Mouse (Mus musculus): ENCODE data around the gene Gm17535.
"Not testable (repeated sequence)": the region's sequence is repeated elsewhere in the genome, so short reads cannot be mapped to it uniquely, and the experiment has no call there.

Gm17535 gene

GRCm38 (mm10) chr9:3024912-3025467 lies 9.4 kb upstream of the Gm17535 start, which contains the start of gene Gm10717:
TSS of gene Gm10717 (plus strand) at chr9:3025417.
- in situ Hi-C loops (cut with MboI, MseI), result not testable (repeated sequence)

GRCm38 (mm10) chr9:3025653-3026052 lies 8.7 kb upstream of the Gm17535 start:
- in situ Hi-C loops (cut with MboI, MseI), result not testable (repeated sequence)

GRCm38 (mm10) chr9:3026136-3026535 lies 8.3 kb upstream of the Gm17535 start:
- in situ Hi-C loops (cut with MboI, MseI), result not testable (repeated sequence)

- in situ Hi-C loops (cut with MboI, MseI), result not testable (repeated sequence)
Observed at GRCm38 (mm10) chr9:3026741-3027140, 7.7 kb upstream of the Gm17535 start.

GRCm38 (mm10) chr9:3027200-3027599 lies 7.2 kb upstream of the Gm17535 start:
- in situ Hi-C loops (cut with MboI, MseI), result not testable (repeated sequence)

- in situ Hi-C loops (cut with MboI, MseI), result not testable (repeated sequence)
Observed at GRCm38 (mm10) chr9:3029276-3030000, 5.0 kb upstream of the Gm17535 start.

- in situ Hi-C loops (cut with MboI, MseI), result not testable (repeated sequence)
Observed at GRCm38 (mm10) chr9:3030677-3031318, 3.6 kb upstream of the Gm17535 start.

GRCm38 (mm10) chr9:3036577-3036976 lies 2.2 kb downstream of the Gm17535 start, which contains the start of gene Gm10715:
TSS of gene Gm10715 (plus strand) at chr9:3036877.
- in situ Hi-C loops (cut with MboI, MseI), result not testable (repeated sequence)

GRCm38 (mm10) chr9:3038161-3038560 lies 3.8 kb downstream of the Gm17535 start:
- in situ Hi-C loops (cut with MboI, MseI), result not testable (repeated sequence)
